Mouse (Mus musculus) stomach, postnatal 0 days (tissue): ENCODE measurements at regions not wholly inside any gene's neighbourhood (a gene's known extent, or its start where the extent isn't known, plus 50 kb on each side); places are given as distances from the start of the nearest gene placed in this dataset.

Experiments used
- ATAC-seq: fragments of 200-750 bp; cut with Nextera tagmentation; 2 replicates; pipeline ENCODE4 v1.8.0; 2017; ENCODE audit not compliant: low FRiP score, low TSS enrichment
- DNase-seq: peaks from one replicate; pipeline ENCODE4 v3.0.0-alpha.2; 2016; ENCODE audit warnings: low spot score
- H3K27ac ChIP-seq: fragments of 300-500 bp; sonication (generic); replicated peaks from 2 replicates; pipeline ENCODE4 v1.5.1; 2014; ENCODE audit warnings: mild to moderate bottlenecking, control low read depth
- H3K27me3 ChIP-seq: fragments of 300-500 bp; sonication (generic); 2 replicates; pipeline ENCODE4 v1.6.1; 2014; ENCODE audit warnings: low read length; ENCODE audit not compliant: control insufficient read depth, insufficient read depth
- H3K36me3 ChIP-seq: fragments of 300-500 bp; sonication (generic); 2 replicates; pipeline ENCODE4 v1.6.1; 2014; ENCODE audit warnings: low read length, mixed read lengths; ENCODE audit not compliant: control insufficient read depth, insufficient read depth
- H3K4me1 ChIP-seq: fragments of 300-500 bp; sonication (generic); replicated peaks from 2 replicates; pipeline ENCODE4 v1.6.1; 2014; ENCODE audit warnings: antibody characterized with exemption; ENCODE audit not compliant: control insufficient read depth, insufficient read depth
- H3K4me2 ChIP-seq: fragments of 300-500 bp; sonication (generic); replicated peaks from 2 replicates; pipeline ENCODE4 v1.6.1; 2014; ENCODE audit warnings: low read depth, mild to moderate bottlenecking, control low read depth, moderate library complexity
- H3K4me3 ChIP-seq: fragments of 300-500 bp; sonication (generic); 2 replicates; pipeline ENCODE4 v1.5.1; 2014; ENCODE audit warnings: low read depth, low read length, control low read depth
- H3K9ac ChIP-seq: fragments of 300-500 bp; sonication (generic); 2 replicates; pipeline ENCODE4 v1.6.1; 2014; ENCODE audit warnings: mild to moderate bottlenecking, low read length, control low read depth, mixed read lengths
- H3K9me3 ChIP-seq: fragments of 300-500 bp; sonication (generic); 2 replicates; pipeline ENCODE4 v1.6.1; 2016; ENCODE audit warnings: low read length; ENCODE audit not compliant: control insufficient read depth
- CTCF ChIP-seq: IDR thresholded peaks from 2 replicates; pipeline ENCODE4 v1.5.1; 2016; ENCODE audit warnings: antibody characterized with exemption, low read depth, mild to moderate bottlenecking, moderate library complexity
- EP300 ChIP-seq: optimal IDR thresholded peaks from 2 replicates; pipeline ENCODE3; 2016; ENCODE audit warnings: antibody characterized with exemption
- WGBS: fragments of 180-500 bp; shearing (Covaris S2); extraction: QIAGEN DNeasy Blood & Tissue Kit; methylation state at CpG from one replicate; pipeline ENCODE4 v1.1.7; 2014; 5-methylcytosine and 5-hydroxymethylcytosine counted together

DNA sequence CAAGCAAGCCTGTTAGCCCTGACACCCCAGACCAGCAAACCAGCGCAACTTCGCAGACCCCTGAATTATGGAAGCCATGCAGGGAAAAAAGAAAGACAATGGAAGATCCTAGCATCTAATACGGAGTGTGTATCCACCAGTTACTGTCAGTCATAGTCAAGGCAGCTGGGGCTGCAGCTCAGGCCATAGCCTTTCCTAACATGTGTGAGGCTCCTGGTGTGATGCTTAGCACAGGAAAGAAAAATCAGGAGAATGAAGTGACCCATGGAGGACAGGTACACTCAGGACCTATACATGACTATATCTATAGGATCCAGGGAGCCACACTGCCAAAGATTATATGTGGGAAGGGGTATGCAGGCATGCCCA is 136.6 kb downstream of the Ets2 start:
- TF ChIP-seq EP300, result no peak
- no peak for TF ChIP-seq CTCF
- no peak overlapping the region for H3K4me3 ChIP-seq
- H3K4me1 ChIP-seq, result no peaks in the 10 kb centered on the region
- no peaks in the 10 kb centered on the region for H3K36me3 ChIP-seq
- no peak overlapping the region; the same call in 1 of the 2 replicates for H3K27ac ChIP-seq
- ATAC-seq (no peak), DNase-seq (no peak)
- no peak overlapping the region for H3K9ac ChIP-seq
- no peaks in the 10 kb centered on the region for H3K9me3 ChIP-seq
- no peak overlapping the region for H3K4me2 ChIP-seq
- H3K27me3 ChIP-seq, result no peaks in the 10 kb centered on the region
- 86% methylated on average over 3 of the region's 3 CpGs for WGBS

DNA sequence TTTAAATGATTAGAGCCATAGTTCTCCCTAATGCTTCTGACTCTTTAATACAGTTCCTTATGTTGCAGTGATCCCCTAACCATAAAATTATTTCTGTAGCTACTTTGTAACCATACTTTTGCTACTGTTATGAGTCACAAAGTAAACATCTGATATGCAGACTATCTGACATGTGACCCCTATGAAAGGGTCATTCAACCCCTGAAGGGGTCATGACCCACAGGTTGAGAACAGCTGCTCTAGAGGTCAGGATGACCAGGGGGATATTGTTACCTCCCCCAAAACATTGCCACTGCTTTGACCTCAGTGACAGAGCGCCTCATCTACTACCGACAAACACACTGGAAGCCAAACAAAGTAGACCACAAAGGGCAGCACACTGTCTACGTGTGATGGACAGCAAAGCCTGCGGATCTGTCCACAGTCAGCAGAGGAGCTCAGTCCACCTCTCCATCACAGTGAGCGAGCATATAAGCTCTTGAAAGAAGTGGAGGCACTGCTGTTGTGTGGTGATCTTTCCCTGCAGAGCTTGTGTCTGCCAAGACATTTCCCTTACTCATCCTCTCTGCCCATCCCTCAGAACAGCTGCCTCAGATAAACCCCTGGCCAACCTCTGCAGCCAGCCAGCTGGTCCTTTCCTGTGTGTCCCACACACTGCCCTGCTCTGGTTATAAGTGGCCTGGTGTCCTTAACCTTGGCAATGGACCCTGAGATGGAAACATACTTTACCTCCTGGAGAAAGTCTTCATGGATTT is 136.0 kb downstream of the Ets2 start:
- no peak for ATAC-seq
- Histone ChIP-seq H3K9me3 (no peaks in the 10 kb centered on the region), H3K4me2 (no peak overlapping the region), H3K27me3 (no peaks in the 10 kb centered on the region), H3K4me3 (no peak overlapping the region), H3K9ac (no peak overlapping the region), H3K36me3 (no peaks in the 10 kb centered on the region), H3K27ac (no peak overlapping the region), H3K4me1 (0 out of 2 replicates have a peak, but pooled peaks cover 3% of the 10 kb centered on the region)
- DNase-seq, result no peak
- TF ChIP-seq CTCF, result no peak
- no peak for TF ChIP-seq EP300
- 68% methylated on average over 5 of the region's 5 CpGs for WGBS

DNA sequence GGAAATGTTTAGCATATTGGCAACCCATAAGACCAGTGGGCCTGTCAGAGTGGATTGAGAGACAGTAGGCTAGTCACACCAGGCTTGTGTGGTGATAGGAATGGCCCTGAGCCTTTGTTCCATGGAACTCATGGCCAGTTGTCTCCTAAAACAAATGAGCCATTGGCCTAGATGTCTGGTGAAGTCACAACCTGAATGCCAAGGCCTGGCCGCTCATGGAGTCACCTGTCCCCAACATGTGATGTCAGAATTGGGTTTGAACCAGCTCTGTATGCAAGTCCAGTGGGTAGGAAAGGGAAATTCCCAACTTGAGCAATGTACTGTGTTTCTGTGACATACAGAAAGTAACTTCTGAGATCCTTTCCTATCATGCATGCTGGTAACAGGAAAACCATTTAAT is 134.1 kb downstream of the Ets2 start:
- no peaks in the 10 kb centered on the region for H3K27me3 ChIP-seq
- ATAC-seq, result no peak
- WGBS, result 90% methylated on average over 1 of the region's 1 CpGs

GRCm38 (mm10) chr16:95834556-95835288 is 132.8 kb downstream of the Ets2 start:
- ATAC-seq (no peak; the same call in 1 of the 2 replicates), DNase-seq (no peak)
- H3K9me3 ChIP-seq, result no peaks in the 10 kb centered on the region
- H3K36me3 ChIP-seq, result no peaks in the 10 kb centered on the region
- no peak for TF ChIP-seq CTCF
- no peak for TF ChIP-seq EP300
- H3K27me3 ChIP-seq, result no peaks in the 10 kb centered on the region
- H3K9ac ChIP-seq, result no peak overlapping the region
- H3K4me3 ChIP-seq, result no peak overlapping the region
- WGBS, result 32% methylated on average over 11 of the region's 11 CpGs
- peaks cover 5% of the 10 kb centered on the region; the same call in 1 of the 2 replicates for H3K4me1 ChIP-seq
- H3K4me2 ChIP-seq, result 0 out of 2 replicates have a peak overlapping the region, but pooled peaks have one; percentile 1
- H3K27ac ChIP-seq, result peak overlapping the region; percentile 35; the same call in 1 of the 2 replicates

More for the DNA sequence above, 134.1 kb downstream of the Ets2 start:
- H3K36me3 ChIP-seq, result no peaks in the 10 kb centered on the region
- no peak overlapping the region for H3K4me3 ChIP-seq
- no peak for DNase-seq
- H3K4me1 ChIP-seq, result peaks cover 5% of the 10 kb centered on the region; the same call in 1 of the 2 replicates
- no peak for TF ChIP-seq EP300
- no peak for TF ChIP-seq CTCF
- H3K4me2 ChIP-seq, result no peak overlapping the region
- H3K9me3 ChIP-seq, result no peaks in the 10 kb centered on the region
- no peak overlapping the region for H3K9ac ChIP-seq
- H3K27ac ChIP-seq, result no peak overlapping the region

GRCm38 (mm10) chr16:95833455-95833854 is 131.6 kb downstream of the Ets2 start:
- H3K4me3 ChIP-seq, result no peak overlapping the region
- H3K4me2 ChIP-seq, result no peak overlapping the region
- 82% methylated on average over 10 of the region's 10 CpGs for WGBS
- no peak overlapping the region for H3K9ac ChIP-seq
- TF ChIP-seq EP300, result no peak
- TF ChIP-seq CTCF, result no peak
- H3K9me3 ChIP-seq, result no peaks in the 10 kb centered on the region
- peaks cover 5% of the 10 kb centered on the region; the same call in 1 of the 2 replicates for H3K4me1 ChIP-seq
- ATAC-seq (no peak), DNase-seq (no peak)
- no peaks in the 10 kb centered on the region for H3K27me3 ChIP-seq
- no peaks in the 10 kb centered on the region for H3K36me3 ChIP-seq
- H3K27ac ChIP-seq, result peak overlapping the region; percentile 30; the same call in 1 of the 2 replicates

- no peaks in the 10 kb centered on the region for H3K27me3 ChIP-seq
- peaks cover 5% of the 10 kb centered on the region; the same call in 1 of the 2 replicates for H3K4me1 ChIP-seq
- peak overlapping the region; percentile 20; the same call in 1 of the 2 replicates for H3K27ac ChIP-seq
- no peak for ATAC-seq
- no peak for DNase-seq
- no peaks in the 10 kb centered on the region for H3K36me3 ChIP-seq
- TF ChIP-seq EP300 (no peak), CTCF (no peak)
- no peak overlapping the region for H3K4me2 ChIP-seq
- WGBS, result 50% methylated on average over 9 of the region's 9 CpGs
- no peak overlapping the region for H3K4me3 ChIP-seq
- no peaks in the 10 kb centered on the region for H3K9me3 ChIP-seq
- no peak overlapping the region for H3K9ac ChIP-seq
These were observed 130.5 kb downstream of the Ets2 start for GRCm38 (mm10) chr16:95832346-95832739.
